Mouse (Mus musculus) MEL-GATA-1-ER (cell line): Measurements from ENCODE around the gene Snrnp70.
"Not testable (repeated sequence)": the region's sequence is repeated elsewhere in the genome, so short reads cannot be mapped to it uniquely, and the experiment has no call there.

Experiments used
- DNase-seq: peaks from one replicate; pipeline ENCODE4 v3.0.0-alpha.2; 2012; ENCODE audit warnings: low read depth; ENCODE audit errors: extremely low read depth

Snrnp70 gene

DNA sequence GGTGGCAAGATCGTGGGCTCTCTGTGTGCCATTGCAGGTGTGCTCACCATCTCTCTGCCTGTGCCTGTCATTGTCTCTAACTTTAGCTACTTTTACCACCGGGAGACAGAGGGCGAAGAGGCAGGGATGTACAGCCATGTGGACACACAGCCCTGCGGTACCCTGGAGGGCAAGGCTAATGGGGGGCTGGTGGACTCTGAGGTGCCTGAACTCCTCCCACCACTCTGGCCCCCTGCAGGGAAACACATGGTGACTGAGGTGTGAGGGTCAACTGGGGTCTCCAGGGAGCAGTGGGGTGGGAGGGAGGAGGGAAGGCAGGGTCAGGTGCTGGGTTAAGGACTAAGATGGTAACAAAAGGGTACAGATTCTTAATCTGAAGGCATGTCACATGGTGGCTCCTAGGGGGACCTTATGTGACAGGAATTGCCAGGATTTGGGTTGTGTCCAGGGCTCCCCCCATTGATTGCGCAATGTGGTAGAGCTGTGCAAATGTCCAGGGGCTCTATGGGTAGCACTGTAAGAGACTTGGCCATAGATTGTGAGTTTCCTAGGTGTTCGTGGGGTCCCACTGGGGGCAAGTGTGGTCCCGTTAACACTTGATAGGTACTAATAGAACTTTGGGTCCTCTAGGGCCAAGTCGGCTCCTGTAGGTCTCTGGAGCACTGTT, 14.1 kb upstream of the Snrnp70 start:
- DNase-seq = no peak

DNA sequence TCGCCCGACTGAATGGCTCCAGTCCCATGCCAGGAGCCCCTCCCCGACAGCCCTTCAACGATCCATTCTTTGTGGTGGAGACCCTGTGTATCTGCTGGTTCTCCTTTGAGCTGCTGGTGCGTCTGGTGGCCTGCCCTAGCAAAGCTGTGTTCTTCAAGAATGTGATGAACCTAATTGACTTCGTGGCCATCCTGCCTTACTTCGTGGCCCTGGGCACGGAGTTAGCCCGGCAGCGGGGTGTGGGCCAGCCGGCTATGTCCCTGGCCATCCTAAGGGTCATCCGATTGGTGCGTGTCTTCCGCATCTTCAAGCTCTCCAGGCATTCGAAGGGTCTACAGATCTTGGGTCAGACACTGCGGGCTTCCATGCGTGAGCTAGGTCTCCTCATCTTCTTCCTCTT, 13.4 kb upstream of the Snrnp70 start:
- DNase-seq = no peak

DNA sequence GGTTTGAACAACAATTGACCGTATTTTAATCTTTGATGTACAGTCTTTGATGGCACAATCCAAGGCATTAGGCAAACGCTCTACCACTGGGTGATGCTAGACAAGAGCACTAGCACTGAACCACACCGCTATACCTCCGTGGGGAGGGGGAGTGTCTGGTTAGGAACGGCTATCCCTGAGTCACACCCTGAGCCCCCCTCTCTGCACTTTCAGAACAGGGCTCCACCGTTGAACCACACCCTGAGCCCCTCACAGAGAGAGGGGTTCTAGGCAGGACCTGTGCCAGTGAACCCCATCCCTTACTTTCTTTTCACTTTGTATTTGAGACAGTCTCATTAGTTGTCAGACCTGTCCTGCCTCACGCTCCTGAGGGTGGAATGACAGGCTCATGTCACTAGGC, 12.8 kb upstream of the Snrnp70 start:
- DNase-seq = no peak

DNA sequence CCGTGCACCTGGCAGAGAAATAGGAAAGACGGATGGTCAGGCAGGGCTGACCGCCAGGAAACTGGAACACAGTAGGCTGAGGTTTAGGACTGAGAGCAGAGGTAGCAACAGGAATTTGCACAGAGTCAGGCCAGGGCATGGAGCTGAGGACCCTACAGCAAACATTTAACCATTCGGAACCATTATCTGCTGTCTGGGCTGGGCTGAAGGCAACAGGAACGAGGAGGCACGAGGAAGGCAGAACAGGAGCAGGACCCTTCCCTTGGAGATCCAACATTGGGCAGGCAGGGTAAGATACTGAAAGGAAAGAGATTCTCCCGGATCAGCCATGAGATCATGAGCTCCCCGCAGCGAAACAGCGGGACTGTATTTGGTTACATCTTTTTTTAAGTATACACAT, 12.3 kb upstream of the Snrnp70 start:
- no peak for DNase-seq

DNA sequence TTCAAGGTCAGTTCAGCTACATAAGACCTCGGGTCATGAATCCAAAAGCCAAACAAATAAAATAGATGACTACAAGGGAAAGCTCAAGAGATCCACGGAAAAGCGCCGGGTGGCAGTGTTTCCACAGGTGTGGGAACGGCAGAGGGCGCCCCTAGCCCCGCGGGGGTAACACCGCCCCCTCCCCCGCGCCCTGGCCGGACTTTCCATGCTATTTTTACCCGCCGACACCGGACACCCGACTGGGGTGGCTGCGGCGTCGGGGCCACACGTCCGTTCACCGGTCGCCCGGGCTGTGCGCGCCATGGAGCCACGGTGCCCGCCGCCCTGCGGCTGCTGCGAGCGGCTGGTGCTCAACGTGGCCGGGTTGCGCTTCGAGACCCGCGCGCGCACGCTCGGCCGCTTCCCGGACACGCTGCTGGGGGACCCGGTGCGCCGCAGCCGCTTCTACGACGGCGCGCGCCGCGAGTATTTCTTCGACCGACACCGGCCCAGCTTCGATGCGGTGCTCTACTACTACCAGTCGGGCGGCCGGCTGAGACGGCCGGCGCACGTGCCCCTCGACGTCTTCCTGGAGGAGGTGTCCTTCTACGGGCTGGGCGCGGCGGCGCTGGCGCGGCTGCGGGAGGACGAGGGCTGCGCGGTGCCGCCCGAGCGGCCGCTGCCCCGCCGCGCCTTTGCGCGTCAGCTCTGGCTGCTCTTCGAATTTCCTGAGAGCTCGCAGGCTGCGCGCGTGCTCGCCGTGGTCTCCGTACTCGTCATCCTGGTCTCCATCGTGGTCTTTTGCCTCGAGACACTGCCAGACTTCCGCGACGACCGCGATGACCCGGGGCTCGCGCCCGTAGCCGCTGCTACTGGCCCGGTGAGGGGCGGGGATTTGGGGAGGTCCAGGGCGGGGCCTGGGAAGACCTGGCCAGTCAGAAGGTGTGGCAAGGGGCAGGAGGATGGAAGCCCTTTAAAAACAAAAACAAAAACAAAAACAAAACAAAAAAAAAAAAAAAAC, 10.9 kb upstream of the Snrnp70 start:
- no peak for DNase-seq

DNA sequence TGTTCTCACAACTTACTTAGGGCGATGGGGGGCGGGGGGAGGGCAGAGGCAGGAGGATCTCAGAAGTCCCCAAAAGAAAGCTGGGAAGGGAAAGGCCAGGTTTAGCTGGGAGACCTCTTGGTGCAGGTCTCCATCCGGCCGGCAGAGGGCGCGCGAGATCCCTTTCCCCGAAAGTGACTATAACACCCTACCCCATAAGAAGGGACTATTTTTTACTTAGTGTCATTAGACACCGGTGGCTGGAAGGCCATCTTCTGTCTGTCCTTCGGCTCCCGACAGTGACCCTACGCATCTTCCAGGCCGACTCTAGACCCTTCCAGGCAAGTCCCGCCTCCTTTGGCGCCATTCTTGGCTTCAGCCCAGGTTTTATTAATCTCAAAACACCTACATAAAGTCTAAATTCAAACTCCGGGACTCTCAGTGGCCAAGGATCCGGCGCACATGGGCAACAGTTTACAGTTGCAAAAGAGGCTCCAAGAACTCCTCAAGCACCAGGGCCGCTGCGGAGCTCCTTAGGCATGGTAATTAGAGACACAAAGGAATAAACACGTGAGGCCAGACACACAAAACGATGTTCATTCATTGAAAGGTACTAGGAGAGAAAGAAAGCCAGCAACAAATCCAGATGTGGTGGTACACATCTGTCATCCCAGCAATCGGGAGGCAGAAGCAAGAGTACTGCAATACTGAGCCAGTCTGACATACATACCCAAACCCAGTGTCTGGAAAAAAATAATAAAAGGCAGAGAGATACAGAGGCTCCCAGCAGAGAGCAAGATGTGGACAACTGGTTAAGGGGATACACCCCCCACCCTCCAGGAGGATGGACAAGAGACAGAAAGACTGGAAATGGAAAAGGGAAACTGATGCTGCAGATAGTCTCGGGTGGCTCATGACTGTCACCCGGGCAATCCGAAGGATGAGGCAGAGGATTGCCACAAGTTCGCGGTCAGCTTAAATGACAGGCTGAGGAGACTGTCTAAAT, 9.8 kb upstream of the Snrnp70 start, which contains the start of gene Kcna7:
Kcna7 (plus strand) TSS at position 563 of the 985 bp plus-strand sequence.
- no peak for DNase-seq

DNA sequence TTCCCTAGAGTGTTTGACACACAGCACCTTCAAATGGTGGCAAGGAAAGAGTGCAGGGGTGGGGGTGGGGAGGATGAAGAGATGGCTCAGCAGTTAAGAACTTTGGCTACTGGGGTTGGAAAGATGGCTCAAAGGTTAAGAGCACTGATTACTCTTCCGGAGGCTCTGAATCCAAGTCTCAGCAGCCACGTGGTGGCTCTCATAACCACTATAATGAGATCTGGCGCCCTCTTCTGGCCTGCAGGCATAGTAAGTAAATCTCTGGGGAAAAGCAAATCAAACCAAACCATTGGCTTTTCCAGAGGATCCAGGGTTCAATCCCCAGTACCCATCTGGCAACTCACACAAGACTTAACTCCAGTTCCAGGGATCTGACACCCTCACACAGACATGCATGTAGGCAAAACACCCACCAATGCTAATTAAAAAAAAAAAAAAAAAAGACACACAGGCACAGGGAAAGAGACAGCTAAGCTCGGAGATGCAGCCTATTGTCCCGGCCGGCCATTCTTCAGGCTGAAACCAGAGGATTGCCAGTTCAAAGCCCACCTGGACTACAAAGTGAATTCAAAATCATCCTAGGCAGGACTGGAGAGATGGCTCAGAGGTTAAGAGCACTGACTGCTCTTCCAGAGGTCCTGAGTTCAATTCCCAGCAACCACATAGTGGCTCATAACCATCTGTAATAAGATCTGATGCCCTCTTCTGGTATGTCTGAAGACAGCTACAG, 8.2 kb upstream of the Snrnp70 start:
- peak; percentile 63 for DNase-seq

DNA sequence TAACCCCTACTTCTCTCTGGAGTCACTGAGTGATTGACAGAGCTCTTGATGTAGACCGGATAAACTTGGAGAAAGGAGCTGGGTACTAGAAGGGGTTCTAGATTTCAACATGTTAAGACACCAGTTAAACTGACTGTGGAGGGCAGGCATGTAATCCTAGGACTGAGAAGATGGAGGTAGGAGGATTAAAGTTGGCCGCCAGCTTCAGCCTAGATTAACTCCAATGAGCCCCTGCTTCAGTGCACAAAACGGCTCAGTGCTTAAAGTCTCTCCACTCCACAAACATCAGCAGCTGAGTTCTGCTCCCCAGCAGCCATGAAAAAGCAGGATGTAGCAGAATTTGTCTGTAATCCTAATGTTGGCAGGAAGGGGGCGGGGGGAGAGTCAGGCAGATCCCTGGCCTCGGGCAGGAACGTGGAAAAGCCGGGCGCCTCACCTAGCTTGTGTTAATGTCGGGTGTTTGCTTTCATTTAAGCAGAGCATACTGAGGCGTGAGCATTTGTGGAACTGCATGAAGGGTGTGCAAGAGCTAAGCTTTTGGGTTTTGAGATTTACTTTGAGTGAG, 6.1 kb upstream of the Snrnp70 start:
- no peak for DNase-seq

DNA sequence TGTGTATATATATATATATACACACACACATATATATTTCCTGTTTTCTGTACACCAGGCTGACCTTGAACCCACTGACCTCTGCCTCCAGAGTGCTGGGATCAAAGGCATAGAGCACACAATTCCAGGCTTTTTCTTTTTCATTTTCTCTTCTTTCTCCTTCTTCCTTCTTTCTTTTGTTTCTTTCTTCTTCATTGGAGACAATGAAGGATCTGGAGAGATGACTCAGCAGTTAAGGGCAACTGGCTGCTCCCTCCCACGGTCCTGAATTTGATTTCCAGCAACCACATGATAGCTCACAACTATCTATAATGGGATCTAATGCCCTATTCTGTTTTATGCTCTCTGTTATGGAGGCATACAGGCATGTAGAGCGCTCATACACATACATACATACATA, 1.2 kb upstream of the Snrnp70 start:
- no peak for DNase-seq

DNA sequence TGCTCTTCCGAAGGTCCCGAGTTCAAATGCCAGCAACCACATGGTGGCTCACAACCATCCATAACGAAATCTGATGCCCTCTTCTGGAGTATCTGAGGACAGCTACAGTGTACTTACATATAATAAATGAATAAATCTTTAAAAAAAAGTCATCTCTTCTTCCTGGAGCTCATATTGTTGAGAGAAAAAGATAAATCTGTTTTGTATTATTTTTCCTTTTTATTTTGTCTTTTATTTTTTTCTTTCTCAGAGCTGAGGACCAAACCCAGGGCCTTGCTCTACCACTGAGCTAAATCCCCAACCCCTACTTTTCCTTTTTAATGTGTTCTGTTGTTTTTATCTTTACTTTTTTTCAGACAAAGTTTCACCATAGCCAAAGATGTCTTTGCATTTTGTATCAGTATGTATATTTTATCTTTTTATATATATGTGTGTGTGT, 814 bp upstream of the Snrnp70 start:
- DNase-seq = not testable (repeated sequence)

DNA sequence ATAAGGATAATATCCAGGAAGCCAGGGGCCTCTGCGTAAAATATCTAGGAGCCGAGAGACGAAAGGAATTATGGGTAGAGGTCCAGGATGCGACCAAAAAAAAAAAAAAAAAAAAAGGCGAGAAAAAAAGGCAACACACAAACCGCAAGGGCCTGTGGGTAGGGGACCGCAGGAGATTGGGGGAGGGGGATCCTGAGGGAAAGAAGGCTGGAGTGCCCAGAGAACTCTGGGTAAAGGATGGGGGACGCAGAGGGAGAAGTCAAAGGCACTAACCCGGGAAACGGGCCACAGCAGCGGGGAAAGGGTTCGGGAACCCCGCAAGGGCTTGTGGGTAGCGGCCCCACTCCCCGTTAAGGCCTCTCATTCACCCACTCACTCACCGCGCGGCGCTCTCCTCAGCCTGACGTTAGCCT, 407 bp downstream of the Snrnp70 start:
- peak; percentile 48 for DNase-seq

DNA sequence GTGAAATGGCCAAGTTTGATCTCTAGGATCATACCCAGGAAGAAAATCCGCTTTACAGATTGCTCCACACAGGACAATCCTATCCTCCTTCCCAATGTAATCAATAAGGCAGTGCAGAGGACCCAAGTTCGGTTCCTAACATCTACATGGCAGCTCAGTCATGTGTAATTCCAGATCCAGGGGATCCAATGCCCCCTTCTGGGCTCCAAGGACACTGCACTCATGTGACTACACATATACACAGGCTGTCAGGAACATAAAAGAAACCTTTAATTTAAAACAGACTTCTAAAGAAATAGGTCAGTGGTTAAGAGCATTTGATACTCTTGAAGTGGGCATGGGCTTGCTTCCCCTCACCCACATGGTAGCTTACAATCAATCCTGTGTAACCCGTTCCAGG, 9.5 kb downstream of the Snrnp70 start:
- no peak for DNase-seq

DNA sequence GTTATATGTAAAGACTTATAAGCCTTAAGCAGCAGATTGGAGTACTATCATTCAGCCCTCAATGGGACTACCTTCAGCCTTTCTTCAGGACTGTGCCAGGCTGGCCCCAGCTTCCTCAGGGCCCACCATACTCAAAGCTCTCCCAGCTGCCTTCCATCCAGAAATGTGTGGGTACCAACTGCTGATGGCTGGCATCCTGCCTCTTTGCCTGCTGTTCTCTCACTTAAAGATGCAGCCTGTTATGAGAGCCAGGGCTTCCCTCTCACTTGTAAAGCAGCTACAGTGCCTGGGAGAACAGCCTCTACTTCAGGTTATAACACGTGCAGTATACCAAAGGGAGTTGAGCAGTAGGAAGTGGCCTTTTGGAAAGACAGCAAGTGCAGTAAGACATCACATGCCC, 19.5 kb downstream of the Snrnp70 start:
- no peak for DNase-seq

DNA sequence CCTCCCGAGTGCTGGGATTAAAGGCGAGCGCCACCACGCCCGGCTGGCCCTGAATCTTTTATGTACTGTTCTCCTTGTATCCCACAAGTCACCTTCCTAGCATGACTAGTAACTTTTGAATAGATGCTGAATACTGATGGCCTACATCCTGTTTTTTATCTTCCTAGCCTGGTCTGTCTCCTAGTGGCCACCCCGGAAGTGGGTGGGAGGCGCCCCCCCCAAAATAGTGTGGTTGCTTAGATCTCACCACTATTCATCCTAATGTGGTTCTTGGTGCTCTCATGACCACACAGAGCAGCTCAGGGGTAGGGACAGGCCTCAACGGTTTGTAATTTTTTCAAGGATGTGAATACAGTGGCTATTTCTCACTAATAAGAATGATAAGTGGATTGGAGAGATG, 20.9 kb downstream of the Snrnp70 start:
- peak; percentile 76 for DNase-seq

DNA sequence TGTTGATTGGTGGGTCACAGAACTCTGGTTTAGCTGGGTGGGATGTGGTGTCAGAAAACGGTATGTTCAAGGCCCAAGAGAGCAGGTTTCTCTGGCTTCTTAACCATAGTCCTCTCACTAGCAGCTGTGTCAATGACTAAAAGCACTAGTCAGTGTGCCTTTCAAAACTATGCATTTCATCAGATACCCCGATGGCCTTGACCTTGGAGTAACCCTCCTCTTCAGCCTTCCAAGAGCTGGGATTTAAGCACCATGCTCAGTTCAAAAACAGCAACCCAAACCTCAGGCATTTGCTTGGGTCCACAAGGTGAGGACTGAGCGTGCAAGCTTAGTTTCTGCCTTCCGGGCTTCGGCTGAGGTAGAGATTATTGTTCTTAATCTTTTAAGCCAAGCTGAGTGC, 23.2 kb downstream of the Snrnp70 start:
- no peak for DNase-seq

DNA sequence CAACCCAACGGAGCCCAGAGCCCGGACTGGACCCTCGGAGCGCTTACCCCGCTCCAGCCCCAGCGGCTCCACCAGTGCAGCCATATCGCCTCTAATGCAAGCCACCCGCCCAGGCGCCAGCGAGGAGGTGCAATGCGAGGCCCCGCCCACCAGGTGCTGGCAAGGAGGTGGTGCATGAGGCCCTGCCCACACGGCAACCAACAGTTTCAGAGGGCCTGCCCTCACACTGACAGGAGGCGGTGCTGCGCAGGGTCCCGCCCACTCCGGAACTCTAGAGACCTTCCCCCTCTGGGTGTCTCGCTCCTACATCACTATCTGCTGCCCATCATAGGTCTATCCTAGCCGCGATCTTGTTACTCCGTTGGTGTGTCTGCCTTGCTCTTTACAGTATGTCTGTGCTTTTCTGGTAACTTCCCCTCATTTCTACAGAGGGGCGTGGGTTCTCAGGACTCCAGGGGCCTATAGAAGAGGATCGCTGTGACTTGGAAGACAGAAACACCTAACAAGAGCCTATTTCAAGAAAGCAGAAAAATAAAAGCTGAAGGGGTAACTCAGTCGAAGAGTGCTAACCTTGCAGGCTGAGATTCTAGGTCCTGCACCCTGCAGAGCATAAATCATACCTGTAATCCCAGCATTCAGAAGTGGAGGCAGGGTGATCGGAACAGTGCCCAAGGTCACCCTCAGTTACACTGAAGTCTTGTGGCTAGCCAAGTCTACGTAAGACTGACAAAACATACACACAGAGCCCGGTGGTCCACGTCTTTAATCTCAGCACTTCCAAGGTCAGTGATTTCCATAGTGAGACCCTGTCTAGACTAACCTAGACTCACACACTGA, 24.8 kb downstream of the Snrnp70 start, which contains the start of gene Lin7b:
Lin7b (minus strand) TSS at position 109 of the 837 bp plus-strand sequence.
- peak; percentile 70 for DNase-seq

DNA sequence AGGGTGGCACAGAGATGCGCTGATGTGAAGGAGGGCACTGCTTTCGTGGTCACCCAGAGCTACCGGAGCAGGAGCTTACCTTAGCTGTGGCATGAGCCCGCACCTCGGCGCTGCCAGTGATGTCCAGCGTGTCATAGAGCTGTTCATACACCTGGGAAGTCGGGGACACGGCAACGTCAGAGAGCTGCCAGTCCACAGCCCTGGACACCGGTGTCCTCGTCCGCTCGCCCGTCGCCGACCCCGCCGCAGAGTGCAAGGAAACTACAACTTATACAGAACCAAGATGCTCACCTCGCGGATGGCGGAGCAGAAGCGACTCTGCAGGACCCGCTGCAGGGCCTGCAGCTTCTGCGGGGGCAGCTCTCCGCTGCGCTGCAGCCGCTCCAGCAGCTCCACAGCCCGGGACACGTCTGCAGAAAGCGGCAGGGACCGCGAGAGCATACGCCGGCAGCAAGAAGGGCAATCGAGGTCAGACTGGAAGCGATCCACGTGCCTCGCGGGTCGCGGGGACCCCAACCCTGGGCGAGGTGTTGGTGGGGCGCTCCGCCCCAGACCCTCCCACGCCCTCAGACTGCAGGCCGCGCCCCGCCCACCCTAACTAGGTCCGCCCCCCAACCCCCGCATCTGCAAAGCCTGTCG, 25.6 kb downstream of the Snrnp70 start:
- no peak for DNase-seq

DNA sequence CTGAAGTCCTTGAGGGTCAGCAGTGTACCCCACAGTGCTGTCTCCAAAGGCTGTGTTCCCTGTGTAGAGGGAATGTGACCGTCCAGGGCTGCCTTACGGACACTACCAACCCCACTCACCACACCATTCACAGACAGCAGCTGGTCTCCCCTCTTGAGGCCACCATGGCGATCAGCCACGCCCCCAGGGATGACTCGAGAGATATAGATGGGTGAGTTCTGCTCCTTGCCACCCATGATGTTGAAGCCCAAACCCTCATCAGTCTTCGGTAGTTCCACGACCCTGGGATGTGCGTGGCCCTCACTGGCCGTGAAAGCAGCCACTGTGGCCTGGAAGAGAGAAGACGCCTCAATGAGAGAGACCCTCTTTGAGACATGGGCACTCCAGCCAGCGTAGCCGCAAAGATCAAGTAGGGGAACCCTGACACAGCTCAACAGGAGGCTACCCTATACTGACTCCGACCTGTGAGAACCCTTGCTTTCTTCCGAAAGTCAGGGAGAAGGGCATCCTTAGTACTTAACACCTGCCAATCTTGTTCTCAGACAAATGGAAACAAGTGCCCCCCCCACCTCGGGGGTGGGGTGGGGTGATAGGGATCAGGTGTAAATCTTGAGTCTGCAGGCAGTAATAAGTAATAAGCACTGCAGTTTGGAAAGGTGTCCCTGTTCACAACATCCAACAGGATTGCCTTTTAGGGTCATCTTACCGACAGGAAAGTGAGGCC, 26.4 kb downstream of the Snrnp70 start:
- DNase-seq = no peak
